Mouse (Mus musculus) megakaryocyte, embryonic 14.5 days (primary cell): ENCODE results near the gene Kcnip4.

Source experiments
- FLI1 ChIP-seq: IDR thresholded peaks from 2 replicates; pipeline ENCODE4 v1.6.1; 2012; ENCODE audit warnings: low read length, inconsistent platforms, mixed read lengths
- GATA1 ChIP-seq: IDR thresholded peaks from 3 replicates; pipeline ENCODE4 v1.6.1; 2012; ENCODE audit warnings: mixed read lengths, low read length, inconsistent platforms, borderline replicate concordance

GRCm38 (mm10) chr5:48421957-48422356 lies 1102.8 kb downstream of the Kcnip4 start:
- TF ChIP-seq GATA1 (no peak), FLI1 (no peak)
